Mouse (Mus musculus) liver, postnatal 0 days (tissue): ENCODE measurements at regions not wholly inside any gene's neighbourhood (a gene's known extent, or its start where the extent isn't known, plus 50 kb on each side); places are given as distances from the start of the nearest gene placed in this dataset.

Experiments used
- ATAC-seq: fragments of 200-750 bp; cut with Nextera tagmentation; 2 replicates; pipeline ENCODE4 v1.8.0; 2017; ENCODE audit warnings: mild to moderate bottlenecking, moderate library complexity
- DNase-seq: peaks from one replicate; pipeline ENCODE4 v3.0.0-alpha.2; 2016
- H3K27ac ChIP-seq: fragments of 300-500 bp; sonication (generic); 2 replicates; pipeline ENCODE4 v1.5.1; 2014; ENCODE audit warnings: antibody characterized with exemption, moderate library complexity, mild to moderate bottlenecking, low read depth
- H3K27me3 ChIP-seq: fragments of 300-500 bp; sonication (generic); 2 replicates; pipeline ENCODE4 v1.6.1; 2014; ENCODE audit warnings: low read length, control low read depth, mixed read lengths; ENCODE audit not compliant: insufficient read depth
- H3K36me3 ChIP-seq: fragments of 300-500 bp; sonication (generic); replicated peaks from 2 replicates; pipeline ENCODE4 v1.6.1; 2014; ENCODE audit warnings: mild to moderate bottlenecking, control low read depth, low read length, moderate library complexity, mixed read lengths; ENCODE audit not compliant: insufficient read depth
- H3K4me1 ChIP-seq: fragments of 300-500 bp; sonication (generic); 2 replicates; pipeline ENCODE4 v1.6.1; 2014; ENCODE audit warnings: antibody characterized with exemption, mild to moderate bottlenecking, control low read depth; ENCODE audit not compliant: insufficient read depth
- H3K4me2 ChIP-seq: fragments of 300-500 bp; sonication (generic); 2 replicates; pipeline ENCODE4 v1.6.1; 2014; ENCODE audit warnings: low read depth, mild to moderate bottlenecking, low read length, moderate library complexity, mixed read lengths
- H3K4me3 ChIP-seq: fragments of 300-500 bp; sonication (generic); 2 replicates; pipeline ENCODE4 v1.5.1; 2014; ENCODE audit warnings: low read depth, low read length
- H3K9ac ChIP-seq: fragments of 300-500 bp; sonication (generic); replicated peaks from 2 replicates; pipeline ENCODE4 v1.6.1; 2014; ENCODE audit warnings: mild to moderate bottlenecking, moderate library complexity
- H3K9me3 ChIP-seq: fragments of 300-500 bp; sonication (generic); 2 replicates; pipeline ENCODE4 v1.6.1; 2016; ENCODE audit warnings: mild to moderate bottlenecking, control low read depth, low read length, mixed read lengths
- CTCF ChIP-seq: sonication (generic); IDR thresholded peaks from 2 replicates; pipeline ENCODE4 v1.5.1; 2016; ENCODE audit warnings: antibody characterized with exemption, low read depth
- EP300 ChIP-seq: IDR thresholded peaks from 2 replicates; pipeline ENCODE4 v1.6.1; 2016; ENCODE audit warnings: antibody characterized with exemption, low read depth, mild to moderate bottlenecking
- WGBS: fragments of 180-500 bp; shearing (Covaris S2); extraction: QIAGEN DNeasy Blood & Tissue Kit; methylation state at CpG from one replicate; pipeline ENCODE4 v1.1.7; 2014; ENCODE audit not compliant: insufficient replicate concordance; 5-methylcytosine and 5-hydroxymethylcytosine counted together

- Histone ChIP-seq H3K4me2 (no peak overlapping the region), H3K9ac (no peak overlapping the region), H3K36me3 (no peaks in the 10 kb centered on the region), H3K4me3 (no peak overlapping the region), H3K27ac (no peak overlapping the region), H3K4me1 (0 out of 2 replicates have a peak, but pooled peaks cover 4% of the 10 kb centered on the region), H3K27me3 (no peaks in the 10 kb centered on the region), H3K9me3 (no peaks in the 10 kb centered on the region)
- WGBS, result 66% methylated on average over 1 of the region's 1 CpGs
- ATAC-seq, result no peak
- no peak for DNase-seq
- TF ChIP-seq CTCF (no peak), EP300 (no peak)
Observed at GRCm38 (mm10) chr17:43174860-43175259, 95.3 kb upstream of the Adgrf1 start.

DNA sequence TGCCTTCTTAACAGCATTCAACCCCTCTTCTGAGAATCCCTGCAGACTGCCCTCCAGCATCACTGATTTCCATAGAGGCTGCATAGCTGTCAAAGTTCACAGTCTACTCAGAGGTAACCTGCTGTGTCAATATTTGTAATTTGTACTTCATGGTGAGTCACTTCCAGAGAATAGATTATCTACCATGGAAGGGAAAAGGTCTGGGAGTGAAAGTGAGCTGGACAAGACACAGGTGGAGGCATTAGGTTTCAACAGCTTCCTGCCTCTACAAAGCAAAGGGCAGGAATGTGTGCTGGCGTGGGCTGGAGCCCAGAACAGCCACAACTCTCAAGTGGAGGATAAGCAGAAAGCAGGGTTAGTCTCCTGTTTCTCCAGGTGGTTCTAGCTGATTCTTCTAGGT, 92.9 kb upstream of the Adgrf1 start:
- TF ChIP-seq CTCF (no peak), EP300 (no peak)

DNA sequence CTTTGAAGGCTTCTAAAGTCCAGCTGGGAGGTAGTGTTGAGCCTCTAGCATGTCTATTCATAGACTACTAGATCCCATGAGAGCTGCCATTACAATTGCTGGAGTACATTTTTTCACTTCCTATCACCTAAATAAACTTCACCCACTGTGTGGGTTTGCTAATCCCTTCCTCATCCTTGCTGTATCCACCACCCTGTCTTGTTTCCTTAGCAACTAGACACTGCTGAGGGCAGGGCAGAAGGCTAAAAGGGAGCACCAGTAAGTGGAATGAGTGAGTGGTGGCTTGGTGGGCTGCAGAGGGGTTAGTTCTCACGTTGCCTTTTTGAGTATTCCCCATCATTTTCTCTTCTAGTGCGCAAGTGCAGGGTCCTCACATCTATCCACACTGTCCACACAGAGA, 80.1 kb upstream of the Adgrf1 start:
- ATAC-seq, result no peak

More for the DNA sequence above, 92.9 kb upstream of the Adgrf1 start:
- Histone ChIP-seq H3K27ac (peak overlapping the region; percentile 73), H3K4me3 (no peak overlapping the region), H3K9ac (no peak overlapping the region), H3K9me3 (no peaks in the 10 kb centered on the region), H3K4me1 (0 out of 2 replicates have a peak, but pooled peaks cover 4% of the 10 kb centered on the region), H3K4me2 (no peak overlapping the region), H3K27me3 (no peaks in the 10 kb centered on the region), H3K36me3 (no peaks in the 10 kb centered on the region)
- WGBS, result 20% methylated on average over 1 of the region's 1 CpGs
- DNase-seq, result no peak
- ATAC-seq, result peak; percentile 99

DNA sequence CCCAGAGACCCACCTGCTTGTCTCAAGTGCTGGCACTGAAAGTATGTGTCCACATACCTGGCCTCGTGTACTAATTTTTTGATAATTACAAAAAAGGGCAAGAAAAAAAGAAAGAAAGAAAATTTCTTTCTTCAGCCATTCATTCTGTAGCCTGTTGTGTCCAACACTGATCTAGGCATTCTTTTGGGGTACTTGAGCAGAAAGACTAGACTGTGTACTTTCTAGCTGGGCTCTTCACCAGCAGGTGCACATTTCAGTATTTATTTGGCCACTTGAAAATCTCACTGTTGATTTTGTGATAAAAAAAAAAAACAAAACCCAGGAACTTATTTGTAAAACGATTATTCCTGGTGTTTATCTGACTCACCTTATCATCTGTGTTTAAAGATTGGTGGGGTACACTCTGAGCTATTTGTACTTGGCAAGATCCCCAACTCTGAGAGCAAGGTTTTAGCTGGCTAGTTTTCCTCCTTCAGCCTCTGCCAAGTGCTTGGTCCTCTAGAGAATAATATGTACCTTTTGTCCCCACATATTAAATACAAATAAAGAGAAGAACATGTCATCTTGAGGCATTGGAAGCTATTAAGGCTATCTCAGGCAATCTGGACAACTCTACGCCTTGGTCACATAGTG, 79.2 kb upstream of the Adgrf1 start:
- Histone ChIP-seq H3K9ac (no peak overlapping the region), H3K27ac (no peak overlapping the region), H3K4me1 (no peaks in the 10 kb centered on the region), H3K27me3 (no peaks in the 10 kb centered on the region), H3K9me3 (no peaks in the 10 kb centered on the region), H3K4me2 (no peak overlapping the region), H3K4me3 (no peak overlapping the region), H3K36me3 (no peaks in the 10 kb centered on the region)
- TF ChIP-seq CTCF, result no peak
- TF ChIP-seq EP300, result no peak
- no peak for DNase-seq
- no peak for ATAC-seq
- 56% methylated on average over 3 of the region's 3 CpGs for WGBS

More for the DNA sequence above, 80.1 kb upstream of the Adgrf1 start:
- Histone ChIP-seq H3K27ac (no peak overlapping the region), H3K4me2 (no peak overlapping the region), H3K36me3 (no peaks in the 10 kb centered on the region), H3K9me3 (no peaks in the 10 kb centered on the region), H3K9ac (no peak overlapping the region), H3K27me3 (no peaks in the 10 kb centered on the region), H3K4me3 (no peak overlapping the region), H3K4me1 (no peaks in the 10 kb centered on the region)
- TF ChIP-seq EP300 (no peak), CTCF (no peak)
- WGBS, result 59% methylated on average over 2 of the region's 2 CpGs
- no peak for DNase-seq

DNA sequence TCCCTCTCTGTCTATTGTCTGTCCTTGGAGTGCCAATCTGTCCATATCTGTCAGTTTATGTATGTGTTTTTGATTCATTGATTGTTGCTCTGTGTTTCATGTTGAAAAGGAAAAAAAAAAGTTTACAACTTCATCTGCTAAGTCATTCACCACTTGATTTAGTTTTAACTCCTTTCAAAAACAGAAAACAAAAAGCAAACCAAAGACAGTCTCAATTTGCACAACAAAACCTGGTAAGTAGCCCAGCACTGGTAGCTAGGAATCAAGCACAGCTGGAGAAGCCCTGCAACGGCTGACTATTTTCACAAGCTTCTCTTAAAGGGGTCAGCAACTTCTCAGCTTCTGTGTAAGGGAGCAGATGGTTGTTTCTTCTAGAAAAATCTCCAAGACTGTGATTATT, 72.9 kb upstream of the Adgrf1 start:
- DNase-seq (no peak), ATAC-seq (no peak)
- Histone ChIP-seq H3K9ac (no peak overlapping the region), H3K4me2 (no peak overlapping the region), H3K27me3 (no peaks in the 10 kb centered on the region), H3K4me3 (no peak overlapping the region), H3K27ac (no peak overlapping the region), H3K36me3 (no peaks in the 10 kb centered on the region), H3K9me3 (0 out of 2 replicates have a peak, but pooled peaks cover 2% of the 10 kb centered on the region), H3K4me1 (no peaks in the 10 kb centered on the region)
- TF ChIP-seq EP300, result no peak
- no peak for TF ChIP-seq CTCF
- WGBS, result 66% methylated on average over 1 of the region's 1 CpGs

GRCm38 (mm10) chr17:43200832-43201231, 69.3 kb upstream of the Adgrf1 start:
- ATAC-seq (0 out of 2 replicates have a peak, but pooled peaks have one; percentile 17), DNase-seq (peak; percentile 15)
- TF ChIP-seq EP300 (no peak), CTCF (no peak)
- no peaks in the 10 kb centered on the region for H3K27me3 ChIP-seq
- H3K36me3 ChIP-seq, result no peaks in the 10 kb centered on the region
- no peak overlapping the region for H3K4me3 ChIP-seq
- no peak overlapping the region for H3K9ac ChIP-seq
- 33% methylated on average over 2 of the region's 2 CpGs for WGBS
- no peak overlapping the region for H3K4me2 ChIP-seq
- 0 out of 2 replicates have a peak, but pooled peaks cover 2% of the 10 kb centered on the region for H3K9me3 ChIP-seq
- H3K27ac ChIP-seq, result no peak overlapping the region
- no peaks in the 10 kb centered on the region for H3K4me1 ChIP-seq
